In genomic region chr6:140656991-140657390, GRCm38 (mm10) we compare ENCODE assay signal across 23 mouse cellular contexts.
"Had no signal": no experiment of that assay in that cellular context is flagged by ENCODE, and none has a peak within 500 bp of the region (broad histone marks: within the 10 kb centered on the region; RNA-seq: fewer than 3 reads in every experiment).

No protein-coding gene starts in this region.

- H3K9me3 ChIP-seq: intestine, embryonic 15.5 days; kidney, embryonic 15.5 days; liver, embryonic 12.5 days; liver, embryonic 15.5 days; lung, embryonic 15.5 days; megakaryocyte, embryonic 14.5 days; midbrain, embryonic 15.5 days; neural tube, embryonic 12.5 days; neural tube, embryonic 15.5 days; stomach, embryonic 15.5 days had no signal

- H3K4me3 ChIP-seq: intestine, embryonic 15.5 days; kidney, embryonic 15.5 days; liver, embryonic 12.5 days; liver, embryonic 15.5 days; lung, embryonic 15.5 days; megakaryocyte, embryonic 14.5 days; midbrain, embryonic 15.5 days; neural tube, embryonic 12.5 days; neural tube, embryonic 15.5 days; stomach, embryonic 15.5 days had no signal

- H3K9ac ChIP-seq: intestine, embryonic 15.5 days; kidney, embryonic 15.5 days; liver, embryonic 12.5 days; liver, embryonic 15.5 days; lung, embryonic 15.5 days; midbrain, embryonic 15.5 days; neural tube, embryonic 12.5 days; neural tube, embryonic 15.5 days; stomach, embryonic 15.5 days had no signal

- H3K27me3 ChIP-seq: intestine, embryonic 15.5 days; kidney, embryonic 15.5 days; liver, embryonic 12.5 days; liver, embryonic 15.5 days; lung, embryonic 15.5 days; megakaryocyte, embryonic 14.5 days; midbrain, embryonic 15.5 days; neural tube, embryonic 12.5 days; neural tube, embryonic 15.5 days; stomach, embryonic 15.5 days had no signal

- H3K4me1 ChIP-seq: intestine, embryonic 15.5 days; kidney, embryonic 15.5 days; liver, embryonic 12.5 days; lung, embryonic 15.5 days; neural tube, embryonic 12.5 days; neural tube, embryonic 15.5 days; stomach, embryonic 15.5 days had no signal

- H3K27ac ChIP-seq: intestine, embryonic 15.5 days; kidney, embryonic 15.5 days; liver, embryonic 12.5 days; liver, embryonic 15.5 days; lung, embryonic 15.5 days; midbrain, embryonic 15.5 days; neural tube, embryonic 12.5 days; neural tube, embryonic 15.5 days; stomach, embryonic 15.5 days had no signal

- ATAC-seq: intestine, embryonic 15.5 days; liver, embryonic 12.5 days; midbrain, embryonic 15.5 days had no signal

- H3K4me2 ChIP-seq: intestine, embryonic 15.5 days; kidney, embryonic 15.5 days; liver, embryonic 12.5 days; liver, embryonic 15.5 days; lung, embryonic 15.5 days; midbrain, embryonic 11.5 days; midbrain, embryonic 15.5 days; neural tube, embryonic 12.5 days; neural tube, embryonic 15.5 days; stomach, embryonic 15.5 days had no signal

- DNase-seq: kidney, adult 11 months; kidney, adult 8-10 months; kidney, postnatal 10 days; kidney, postnatal 36 days; liver; lung, adult 18-20 months; lung, postnatal 10 days; lung, postnatal 36 days; retina, postnatal 1 day; right cerebral cortex, postnatal 25 days; spleen, adult 18-20 months; thymus, postnatal 36 days had no signal
